Mouse (Mus musculus) mouse embryonic stem cell (cell line): ENCODE data around the gene Neurl4.
"Not testable (repeated sequence)": the region's sequence is repeated elsewhere in the genome, so short reads cannot be mapped to it uniquely, and the experiment has no call there.

Source experiments
- in situ Hi-C, 2 experiments: fragments of 300-500 bp; cut with MboI; formaldehyde crosslinking; loops; 1 replicate in 1 of 2; 3 replicates in 1 of 2; pipeline ENCODE4 v1.14.3; 2019 to 2020; ENCODE audit warnings: low sequenced_read_pairs in 2 of 2, low pct_unique_long_range_greater_than_20kb in 1 of 2, mixed read lengths in 1 of 2; ENCODE audit not compliant: unreplicated experiment in 1 of 2

Gene Neurl4

GRCm38 (mm10) chr11:69939181-69939580, 38.3 kb downstream of the Neurl4 start:
- in situ Hi-C loops: no loop called here

- in situ Hi-C loops: no loop called here
Measured at GRCm38 (mm10) chr11:69939731-69940130, 38.9 kb downstream of the Neurl4 start.

DNA sequence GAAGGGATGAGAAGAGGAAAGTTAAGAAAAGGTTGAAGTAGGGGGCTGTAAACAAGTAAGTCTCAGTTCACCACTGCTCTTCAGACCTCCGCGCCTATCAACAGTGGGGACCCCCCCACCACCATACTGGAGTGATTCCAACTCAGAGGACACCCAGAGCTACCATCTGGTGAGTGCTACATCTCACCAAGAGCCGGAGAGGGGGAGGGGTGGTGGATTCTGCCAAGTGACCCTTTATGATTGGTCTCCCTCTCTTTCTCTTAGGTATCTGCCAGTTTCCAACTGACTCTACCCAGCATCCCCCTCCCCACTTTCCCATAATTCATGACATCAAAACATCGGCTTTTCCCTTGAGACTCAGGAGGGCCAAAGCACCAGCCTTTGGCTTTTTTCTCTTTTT, 40.1 kb downstream of the Neurl4 start:
- in situ Hi-C loops: no loop called here

- in situ Hi-C loops: no loop called here
Measured at GRCm38 (mm10) chr11:69945216-69945615, 44.3 kb downstream of the Neurl4 start.

DNA sequence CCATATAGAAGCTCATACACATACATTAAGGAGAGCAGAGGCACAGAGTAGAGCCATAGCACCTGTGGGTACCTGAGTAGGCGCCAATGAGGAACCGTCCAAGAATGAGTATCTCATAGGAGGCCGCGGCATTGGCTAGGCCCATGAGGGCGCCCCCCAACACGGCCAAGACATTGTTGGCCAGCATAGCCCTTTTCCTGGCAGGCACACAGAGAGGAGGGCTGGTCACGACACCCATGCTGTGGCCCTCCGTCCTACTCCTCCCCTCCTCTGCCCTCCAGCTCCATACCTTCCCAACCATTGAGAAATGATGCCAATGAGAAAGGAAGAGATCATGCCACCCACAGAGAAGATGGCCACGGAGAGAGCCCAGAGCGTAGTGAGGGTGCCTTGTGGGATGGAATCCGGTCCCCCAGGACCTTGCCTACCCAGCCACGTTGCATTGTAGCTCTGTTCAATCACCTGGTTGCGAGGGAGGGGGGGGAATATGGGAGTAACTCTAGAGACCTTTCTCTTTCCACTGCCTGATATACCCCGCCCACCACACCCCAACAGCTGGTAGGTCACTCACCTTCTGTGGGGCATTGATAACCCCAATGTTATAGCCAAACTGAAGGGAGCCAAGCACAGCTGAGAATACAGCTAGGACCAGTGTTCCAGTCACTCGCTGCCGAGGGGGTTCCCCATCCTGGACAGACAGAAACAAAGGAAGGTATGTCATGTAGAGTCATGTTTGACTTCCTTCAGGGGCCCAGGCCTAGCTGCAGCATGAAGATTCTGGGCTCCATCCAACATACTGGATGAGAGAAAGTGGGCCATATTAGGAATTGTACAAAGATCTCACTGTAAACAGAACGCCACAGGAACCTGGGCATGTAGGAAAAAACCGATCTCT, 45.4 kb downstream of the Neurl4 start:
- in situ Hi-C loops: no loop called here

- in situ Hi-C loops: no loop called here
Measured at GRCm38 (mm10) chr11:69947337-69948065, 46.6 kb downstream of the Neurl4 start.

GRCm38 (mm10) chr11:69948066-69948762, 47.3 kb downstream of the Neurl4 start, which contains the start of gene Slc2a4:
Gene Slc2a4 (minus strand): TSS chr11:69948188.
- in situ Hi-C loops: no loop called here

DNA sequence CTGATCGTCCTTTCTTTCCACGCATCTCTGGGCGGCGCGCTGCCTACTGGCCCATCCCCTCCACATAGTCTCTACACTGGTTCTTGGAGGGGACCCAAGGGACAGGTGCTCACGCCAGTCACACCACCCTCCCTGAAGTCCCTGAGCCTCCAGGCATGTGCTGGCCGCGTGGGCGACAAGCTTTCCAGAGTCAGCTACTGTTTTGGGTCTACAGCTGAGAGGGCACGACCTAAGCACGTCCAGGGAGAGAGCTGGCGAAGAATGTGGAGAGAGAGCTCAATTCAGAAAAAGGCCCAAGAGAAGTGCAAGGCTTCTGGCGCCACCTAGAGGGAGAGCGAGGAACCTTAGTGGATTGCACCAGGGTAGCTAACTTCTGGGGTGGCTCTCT, 47.9 kb downstream of the Neurl4 start:
- in situ Hi-C loops: no loop called here

- in situ Hi-C loops: no loop called here
Measured at GRCm38 (mm10) chr11:69950807-69951459, 50.1 kb downstream of the Neurl4 start.

DNA sequence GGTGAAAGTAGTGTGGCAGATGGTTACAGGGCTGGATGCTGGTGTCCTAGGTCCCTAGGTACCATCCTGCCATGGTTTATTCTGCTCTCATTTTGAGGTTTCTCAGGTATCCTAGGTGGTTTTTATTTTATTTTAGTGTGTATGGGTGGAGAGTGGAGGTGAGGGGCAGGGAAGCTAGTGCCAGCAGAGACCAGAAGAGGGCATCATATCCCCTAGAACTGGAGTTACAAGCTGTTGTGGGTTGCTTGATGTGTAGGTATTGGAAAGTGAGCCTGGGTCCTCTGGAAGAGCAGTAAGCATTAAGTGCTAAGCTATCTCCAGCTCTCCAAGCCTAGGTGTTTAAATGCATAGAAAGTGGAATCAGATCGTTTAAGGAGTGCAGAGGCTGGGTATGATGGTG, 51.4 kb downstream of the Neurl4 start:
- in situ Hi-C loops: no loop called here

DNA sequence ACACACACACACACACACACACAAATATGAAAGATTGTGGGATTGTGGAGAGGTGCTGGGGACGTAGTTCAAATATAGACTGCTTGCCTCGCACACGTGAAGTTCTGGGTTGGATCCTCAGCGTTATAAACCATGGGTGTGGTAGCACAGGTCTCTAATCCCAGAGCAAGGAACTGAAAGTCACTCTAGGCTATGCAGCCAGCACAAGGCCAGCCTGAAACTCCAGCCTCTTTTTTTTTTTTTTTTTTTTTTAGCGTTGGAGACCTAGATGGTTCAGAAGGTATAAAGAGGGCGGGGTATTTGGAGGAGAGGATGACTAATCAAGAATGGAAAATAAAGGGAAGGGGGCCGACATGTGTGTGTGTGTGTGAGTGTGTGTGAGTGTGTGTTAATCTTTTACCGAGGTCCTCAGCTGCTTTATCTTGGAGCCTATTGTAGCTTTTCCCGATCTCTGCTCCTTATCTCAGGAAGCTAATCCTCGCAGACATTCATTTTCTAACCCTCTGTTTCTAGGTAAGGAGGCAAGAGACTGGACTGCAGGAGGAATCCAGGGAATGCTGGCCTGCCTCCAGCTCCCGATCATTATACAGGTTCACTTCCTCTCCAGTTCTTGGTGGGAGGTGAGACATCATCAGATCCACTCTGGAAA, 52.5 kb downstream of the Neurl4 start:
- in situ Hi-C loops: no loop called here

DNA sequence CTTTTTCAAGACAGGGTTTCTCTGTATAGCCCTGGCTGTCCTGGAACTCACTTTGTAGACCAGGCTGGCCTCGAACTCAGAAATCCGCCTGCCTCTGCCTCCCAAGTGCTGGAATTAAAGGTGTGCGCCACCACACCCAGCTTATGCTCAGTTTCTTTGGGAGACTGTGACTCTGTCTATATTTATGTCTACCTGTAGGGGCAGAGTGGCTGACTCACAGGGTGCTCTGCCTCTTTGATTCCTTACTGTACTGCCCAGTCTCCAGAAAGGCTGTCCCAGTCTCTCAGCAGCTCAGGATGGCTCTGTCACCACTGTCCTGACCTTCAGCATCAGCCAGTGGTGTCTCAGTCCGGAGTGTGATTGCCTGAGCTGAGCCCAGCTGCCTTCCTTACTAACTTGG, 54.7 kb downstream of the Neurl4 start:
- in situ Hi-C loops: not testable (repeated sequence)

DNA sequence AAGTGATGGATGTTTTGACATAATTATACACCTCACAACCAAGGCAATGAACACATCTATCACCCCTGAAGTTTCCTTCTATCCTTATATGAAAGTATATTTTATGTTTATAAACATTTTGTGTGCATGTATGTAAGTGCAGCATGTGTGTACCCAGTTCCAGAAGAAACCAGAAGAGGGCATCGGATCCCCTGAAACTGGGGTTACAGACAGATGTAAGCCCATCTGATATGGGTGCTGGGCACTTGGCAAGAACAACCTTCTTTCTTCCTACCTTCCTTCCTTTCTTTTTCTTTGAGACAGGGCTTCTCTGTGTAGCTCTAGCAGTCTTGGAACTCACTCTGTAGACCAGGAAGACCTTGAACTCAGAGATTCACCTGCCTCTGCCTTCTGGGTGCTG, 55.3 kb downstream of the Neurl4 start:
- in situ Hi-C loops: no loop called here

GRCm38 (mm10) chr11:69960616-69961015, 59.7 kb downstream of the Neurl4 start:
- in situ Hi-C loops: no loop called here

GRCm38 (mm10) chr11:69961841-69962240, 61.0 kb downstream of the Neurl4 start:
- in situ Hi-C loops: no loop called here
